Mouse (Mus musculus) embryo, embryonic 11.5 days (tissue): ENCODE measurements around the gene Cep44.

ENCODE experiments used
- DNase-seq: peaks from one replicate; pipeline ENCODE4 v3.0.0-alpha.2; 2012; ENCODE audit warnings: low read depth, low spot score

Gene Cep44

GRCm38 (mm10) chr8:56550558-56551360 is at the start of gene Cep44, which contains the start of gene Fbxo8:
Gene Cep44 (minus strand): TSS chr8:56551047.
Gene Fbxo8 (plus strand): TSS chr8:56551090.
- DNase-seq: peak; percentile 69

GRCm38 (mm10) chr8:56591502-56591901 is 40.7 kb upstream of the Cep44 start:
- DNase-seq: no peak

GRCm38 (mm10) chr8:56591084-56591483 is 40.2 kb upstream of the Cep44 start:
- no peak for DNase-seq

- no peak for DNase-seq
These were observed 38.2 kb upstream of the Cep44 start for GRCm38 (mm10) chr8:56589004-56589403.

GRCm38 (mm10) chr8:56582841-56583240 is 32.0 kb upstream of the Cep44 start:
- no peak for DNase-seq

GRCm38 (mm10) chr8:56580918-56581317 is 30.1 kb upstream of the Cep44 start:
- DNase-seq: no peak

GRCm38 (mm10) chr8:56566856-56567255 is 16.0 kb upstream of the Cep44 start:
- no peak for DNase-seq

GRCm38 (mm10) chr8:56564399-56565047 is 13.7 kb upstream of the Cep44 start:
- DNase-seq: no peak

- DNase-seq: no peak
These were observed 1.8 kb upstream of the Cep44 start for GRCm38 (mm10) chr8:56552551-56553103.

GRCm38 (mm10) chr8:56552045-56552444 is 1.2 kb upstream of the Cep44 start:
- no peak for DNase-seq

GRCm38 (mm10) chr8:56551361-56551852 is 560 bp upstream of the Cep44 start:
- peak; percentile 77 for DNase-seq

GRCm38 (mm10) chr8:56547866-56548265 is 3.0 kb downstream of the Cep44 start:
- no peak for DNase-seq

- no peak for DNase-seq
These were observed 10.1 kb downstream of the Cep44 start for GRCm38 (mm10) chr8:56540706-56541105.

- DNase-seq: peak; percentile 62
These were observed 20.5 kb downstream of the Cep44 start for GRCm38 (mm10) chr8:56530359-56530758.

- DNase-seq: no peak
These were observed 22.0 kb downstream of the Cep44 start for GRCm38 (mm10) chr8:56528869-56529268.

- DNase-seq: no peak
These were observed 29.8 kb downstream of the Cep44 start for GRCm38 (mm10) chr8:56521051-56521450.

- no peak for DNase-seq
These were observed 30.6 kb downstream of the Cep44 start for GRCm38 (mm10) chr8:56520249-56520648.

GRCm38 (mm10) chr8:56518848-56519247 is 32.0 kb downstream of the Cep44 start:
- DNase-seq: no peak

GRCm38 (mm10) chr8:56508952-56509479 is 41.8 kb downstream of the Cep44 start:
- no peak for DNase-seq

GRCm38 (mm10) chr8:56508318-56508951 is 42.4 kb downstream of the Cep44 start:
- no peak for DNase-seq

GRCm38 (mm10) chr8:56501911-56502310 is 48.9 kb downstream of the Cep44 start:
- no peak for DNase-seq

- DNase-seq: no peak
These were observed 61.4 kb downstream of the Cep44 start for GRCm38 (mm10) chr8:56489496-56489895.
